16 mouse cellular contexts compared by ENCODE assay signal in the genomic region with DNA sequence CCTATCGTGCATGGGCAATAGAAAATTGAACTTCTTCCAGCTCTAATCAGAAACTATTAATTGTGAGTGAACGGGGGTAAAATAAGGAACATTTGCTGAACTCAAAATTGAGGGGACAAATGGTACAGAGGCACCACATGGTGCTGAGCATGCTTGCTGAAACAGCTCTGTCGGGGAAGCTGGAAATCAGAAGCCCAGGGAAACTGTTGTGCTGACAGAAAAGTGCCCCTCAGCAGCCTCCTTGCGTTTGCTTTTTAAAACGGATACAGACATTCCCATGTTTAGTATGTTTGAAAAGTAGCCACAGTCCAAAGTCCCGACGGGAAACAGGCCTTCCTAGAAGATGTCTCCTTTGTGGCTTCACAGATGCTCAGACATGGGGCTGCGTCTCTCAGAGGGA.
"Had no signal": no experiment of that assay in that cellular context is flagged by ENCODE, and none has a peak within 500 bp of the region (broad histone marks: within the 10 kb centered on the region; RNA-seq: fewer than 3 reads in every experiment).

No protein-coding gene starts in this region.

- DNase-seq: kidney, adult 8-10 months; kidney, postnatal 25 days; lung, embryonic 14.5 days; lung, postnatal 14 days; retina, postnatal 1 day; right cerebral cortex, postnatal 4 days; spleen, adult 18-20 months; thymus, adult 18-20 months; thymus, postnatal 25 days had no signal

- H3K27me3 ChIP-seq: limb, embryonic 15.5 days; liver, embryonic 12.5 days; megakaryocyte, embryonic 14.5 days; midbrain, embryonic 13.5 days; neural tube, embryonic 15.5 days had no signal

- H3K9me3 ChIP-seq: limb, embryonic 15.5 days; liver, embryonic 12.5 days; megakaryocyte, embryonic 14.5 days; midbrain, embryonic 13.5 days; neural tube, embryonic 15.5 days had no signal

- H3K4me1 ChIP-seq: liver, embryonic 12.5 days had no signal

- H3K9ac ChIP-seq: limb, embryonic 15.5 days; liver, embryonic 12.5 days; lung, embryonic 14.5 days; midbrain, embryonic 13.5 days; neural tube, embryonic 15.5 days had no signal

- ATAC-seq: intestine, postnatal 0 days; liver, embryonic 12.5 days; midbrain, embryonic 13.5 days had no signal

- H3K27ac ChIP-seq: limb, embryonic 15.5 days; liver, embryonic 12.5 days; macrophage; midbrain, embryonic 13.5 days; neural tube, embryonic 15.5 days had no signal

- H3K36me3 ChIP-seq: limb, embryonic 15.5 days; liver, embryonic 12.5 days; midbrain, embryonic 13.5 days; neural tube, embryonic 15.5 days had no signal

- H3K4me2 ChIP-seq: limb, embryonic 15.5 days; liver, embryonic 12.5 days; lung, embryonic 14.5 days; midbrain, embryonic 13.5 days; neural tube, embryonic 15.5 days had no signal

- H3K4me3 ChIP-seq: limb, embryonic 15.5 days; liver, embryonic 12.5 days; megakaryocyte, embryonic 14.5 days; midbrain, embryonic 13.5 days; neural tube, embryonic 15.5 days had no signal
